Mouse (Mus musculus): Measurements from ENCODE around the gene Tmem88b.
A peak's percentile ranks its signal among the peaks of the same experiment; 100 is the strongest.

DNA sequence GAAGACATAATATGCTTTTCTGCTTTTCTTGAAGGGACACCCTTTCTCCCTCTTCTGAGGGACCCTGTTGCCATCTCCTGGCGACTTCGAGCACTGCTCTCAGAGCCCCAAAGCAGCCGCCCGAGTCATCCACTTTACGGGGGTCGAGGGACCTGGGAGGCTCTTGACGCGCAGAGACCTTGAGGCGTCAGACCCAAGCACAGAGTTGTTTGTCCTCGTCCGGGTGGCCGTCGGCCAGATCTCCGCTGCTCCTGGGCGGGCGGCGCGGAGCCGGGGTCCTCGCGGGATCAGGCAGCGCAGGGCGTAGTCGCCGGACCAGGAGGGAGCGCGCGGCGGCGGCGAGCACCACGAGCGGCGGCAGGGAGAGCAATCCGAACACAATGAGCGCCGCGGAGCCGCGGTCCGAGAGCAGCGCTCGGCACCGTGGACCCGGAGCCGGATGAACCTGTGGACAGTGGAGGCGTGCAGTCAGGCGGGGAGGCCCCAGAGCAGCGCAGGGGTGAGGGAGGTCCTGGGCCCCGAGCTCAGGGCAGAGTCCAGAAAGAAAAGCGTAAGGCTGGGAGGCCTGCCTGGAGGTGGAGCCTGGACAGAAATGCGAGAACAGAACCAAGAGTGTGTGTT lies 1.5 kb downstream of the Tmem88b start:
- TF ChIP-seq CTCF (IDR thresholded peaks at IDR 0.05) (peak; percentile 93), EP300 (IDR thresholded peaks at IDR 0.05; ENCODE audit: insufficient read depth, low read depth, low read length) (peak; percentile 64; the same call in 1 of the 2 replicates), POLR2A (IDR thresholded peaks at IDR 0.05; ENCODE audit: insufficient read depth, low read depth, low read length) (peak; percentile 69)
